Mouse (Mus musculus): ENCODE results near the gene Birc5. TPM values are rescaled to one million over a fixed set of nuclear protein-coding genes. Genes with fewer than 3 reads are reported as not detected.

The Birc5 gene
- polyA plus RNA-seq, 1 experiment from 2014 or later, result 145 TPM

- no peak for DNase-seq (ENCODE audit: low spot score)
- 76% methylated on average over 6 of the region's 6 CpGs for whole genome bisulfite sequencing
- Histone ChIP-seq H3K9me3 (replicated peaks; ENCODE audit: control insufficient read depth, low read length) (no peaks in the 10 kb centered on the region), H3K9ac (ENCODE audit: low read length) (no peak overlapping the region), H3K27me3 (replicated peaks; ENCODE audit: control insufficient read depth, insufficient read depth, low read length) (0 out of 2 replicates have a peak, but pooled peaks cover 4% of the 10 kb centered on the region), H3K4me3 (ENCODE audit: low read depth, low read length) (no peak overlapping the region), H3K4me1 (ENCODE audit: control insufficient read depth, insufficient read depth, low read length) (peaks cover 10% of the 10 kb centered on the region; the same call in 1 of the 2 replicates), H3K36me3 (ENCODE audit: control insufficient read depth, insufficient read depth, low read length) (no peaks in the 10 kb centered on the region), H3K4me2 (ENCODE audit: low read length) (no peak overlapping the region), H3K27ac (ENCODE audit: low read depth, low read length) (no peak overlapping the region)
- no peak for ATAC-seq
Measured at GRCm38 (mm10) chr11:117879676-117880075, 30.6 kb downstream of the Birc5 start.

GRCm38 (mm10) chr11:117880336-117880976 is 31.4 kb downstream of the Birc5 start:
- 87% methylated on average over 9 of the region's 9 CpGs for WGBS
- no peak for DNase-seq (ENCODE audit: low spot score)

GRCm38 (mm10) chr11:117880977-117881358 is 31.9 kb downstream of the Birc5 start:
- H3K9ac ChIP-seq (ENCODE audit: low read length), result no peak overlapping the region
- no peaks in the 10 kb centered on the region for H3K36me3 ChIP-seq (ENCODE audit: control insufficient read depth, insufficient read depth, low read length)
- H3K4me2 ChIP-seq (ENCODE audit: low read length), result no peak overlapping the region
- DNase-seq (ENCODE audit: low spot score), result no peak
- peaks cover 10% of the 10 kb centered on the region; the same call in 1 of the 2 replicates for H3K4me1 ChIP-seq (ENCODE audit: control insufficient read depth, insufficient read depth, low read length)
- 89% methylated on average over 6 of the region's 6 CpGs for WGBS
- no peak overlapping the region for H3K27ac ChIP-seq (ENCODE audit: low read depth, low read length)
- ATAC-seq, result no peak
- 0 out of 2 replicates have a peak, but pooled peaks cover 6% of the 10 kb centered on the region for H3K27me3 ChIP-seq (replicated peaks; ENCODE audit: control insufficient read depth, insufficient read depth, low read length)
- no peak overlapping the region for H3K4me3 ChIP-seq (ENCODE audit: low read depth, low read length)
- H3K9me3 ChIP-seq (replicated peaks; ENCODE audit: control insufficient read depth, low read length), result no peaks in the 10 kb centered on the region

More at GRCm38 (mm10) chr11:117880336-117880976, 31.4 kb downstream of the Birc5 start:
- no peak overlapping the region for H3K9ac ChIP-seq (ENCODE audit: low read length)
- no peaks in the 10 kb centered on the region for H3K9me3 ChIP-seq (replicated peaks; ENCODE audit: control insufficient read depth, low read length)
- no peak overlapping the region for H3K4me3 ChIP-seq (ENCODE audit: low read depth, low read length)
- H3K27ac ChIP-seq (ENCODE audit: low read depth, low read length), result no peak overlapping the region
- 0 out of 2 replicates have a peak, but pooled peaks cover 6% of the 10 kb centered on the region for H3K27me3 ChIP-seq (replicated peaks; ENCODE audit: control insufficient read depth, insufficient read depth, low read length)
- peaks cover 10% of the 10 kb centered on the region; the same call in 1 of the 2 replicates for H3K4me1 ChIP-seq (ENCODE audit: control insufficient read depth, insufficient read depth, low read length)
- H3K4me2 ChIP-seq (ENCODE audit: low read length), result no peak overlapping the region
- ATAC-seq, result no peak
- no peaks in the 10 kb centered on the region for H3K36me3 ChIP-seq (ENCODE audit: control insufficient read depth, insufficient read depth, low read length)

- Histone ChIP-seq H3K27me3 (replicated peaks; ENCODE audit: control insufficient read depth, insufficient read depth, low read length) (peaks cover 14% of the 10 kb centered on the region; the same call in 1 of the 2 replicates), H3K4me2 (ENCODE audit: low read length) (no peak overlapping the region), H3K4me1 (ENCODE audit: control insufficient read depth, insufficient read depth, low read length) (peaks cover 10% of the 10 kb centered on the region; the same call in 1 of the 2 replicates), H3K9ac (ENCODE audit: low read length) (no peak overlapping the region), H3K4me3 (ENCODE audit: low read depth, low read length) (no peak overlapping the region), H3K9me3 (replicated peaks; ENCODE audit: control insufficient read depth, low read length) (no peaks in the 10 kb centered on the region), H3K27ac (ENCODE audit: low read depth, low read length) (no peak overlapping the region), H3K36me3 (ENCODE audit: control insufficient read depth, insufficient read depth, low read length) (no peaks in the 10 kb centered on the region)
- DNase-seq (ENCODE audit: low spot score) (no peak), ATAC-seq (no peak)
- 10% methylated on average over 8 of the region's 8 CpGs for WGBS
Measured at GRCm38 (mm10) chr11:117881787-117882186, 32.7 kb downstream of the Birc5 start.

- no peak overlapping the region for H3K9ac ChIP-seq (ENCODE audit: low read length)
- 73% methylated on average over 1 of the region's 1 CpGs for WGBS
- peaks cover 15% of the 10 kb centered on the region; the same call in 1 of the 2 replicates for H3K27me3 ChIP-seq (replicated peaks; ENCODE audit: control insufficient read depth, insufficient read depth, low read length)
- H3K4me3 ChIP-seq (ENCODE audit: low read depth, low read length), result no peak overlapping the region
- no peaks in the 10 kb centered on the region for H3K36me3 ChIP-seq (ENCODE audit: control insufficient read depth, insufficient read depth, low read length)
- no peak overlapping the region for H3K4me2 ChIP-seq (ENCODE audit: low read length)
- H3K4me1 ChIP-seq (ENCODE audit: control insufficient read depth, insufficient read depth, low read length), result peaks cover 10% of the 10 kb centered on the region; the same call in 1 of the 2 replicates
- ATAC-seq (no peak), DNase-seq (ENCODE audit: low spot score) (no peak)
- no peak overlapping the region for H3K27ac ChIP-seq (ENCODE audit: low read depth, low read length)
- no peaks in the 10 kb centered on the region for H3K9me3 ChIP-seq (replicated peaks; ENCODE audit: control insufficient read depth, low read length)
Measured at GRCm38 (mm10) chr11:117882208-117882607, 33.2 kb downstream of the Birc5 start.

GRCm38 (mm10) chr11:117886000-117886399 is 36.9 kb downstream of the Birc5 start:
- no peaks in the 10 kb centered on the region for H3K36me3 ChIP-seq (ENCODE audit: control insufficient read depth, insufficient read depth, low read length)
- WGBS, result 70% methylated on average over 5 of the region's 5 CpGs
- no peak for ATAC-seq
- peaks cover 39% of the 10 kb centered on the region for H3K27me3 ChIP-seq (replicated peaks; ENCODE audit: control insufficient read depth, insufficient read depth, low read length)
- H3K27ac ChIP-seq (ENCODE audit: low read depth, low read length), result no peak overlapping the region
- H3K4me1 ChIP-seq (ENCODE audit: control insufficient read depth, insufficient read depth, low read length), result peaks cover 27% of the 10 kb centered on the region
- no peak overlapping the region for H3K4me2 ChIP-seq (ENCODE audit: low read length)
- no peak overlapping the region for H3K9ac ChIP-seq (ENCODE audit: low read length)
- no peaks in the 10 kb centered on the region for H3K9me3 ChIP-seq (replicated peaks; ENCODE audit: control insufficient read depth, low read length)
- H3K4me3 ChIP-seq (ENCODE audit: low read depth, low read length), result no peak overlapping the region
- no peak for DNase-seq (ENCODE audit: low spot score)

GRCm38 (mm10) chr11:117888168-117888852 is 39.3 kb downstream of the Birc5 start:
- no peak for DNase-seq (ENCODE audit: low spot score)
- no peak for ATAC-seq
- peak overlapping the region; percentile 41 for H3K9ac ChIP-seq (ENCODE audit: low read length)

GRCm38 (mm10) chr11:117888853-117889822 is 40.1 kb downstream of the Birc5 start:
- Histone ChIP-seq H3K36me3 (ENCODE audit: control insufficient read depth, insufficient read depth, low read length) (no peaks in the 10 kb centered on the region), H3K27ac (ENCODE audit: low read depth, low read length) (peak overlapping the region; percentile 49), H3K4me3 (ENCODE audit: low read depth, low read length) (peak overlapping the region; percentile 13; the same call in 1 of the 2 replicates), H3K27me3 (replicated peaks; ENCODE audit: control insufficient read depth, insufficient read depth, low read length) (peaks cover 60% of the 10 kb centered on the region), H3K9me3 (replicated peaks; ENCODE audit: control insufficient read depth, low read length) (no peaks in the 10 kb centered on the region), H3K4me1 (ENCODE audit: control insufficient read depth, insufficient read depth, low read length) (peaks cover 29% of the 10 kb centered on the region), H3K9ac (ENCODE audit: low read length) (peak overlapping the region; percentile 41), H3K4me2 (ENCODE audit: low read length) (peak overlapping the region; percentile 47)
- WGBS, result 1% methylated on average over 33 of the region's 33 CpGs
- DNase-seq (ENCODE audit: low spot score), result peak; percentile 48
- ATAC-seq, result peak; percentile 40; the same call in 1 of the 2 replicates

More at GRCm38 (mm10) chr11:117888168-117888852, 39.3 kb downstream of the Birc5 start:
- Histone ChIP-seq H3K4me2 (ENCODE audit: low read length) (peak overlapping the region; percentile 47), H3K27me3 (replicated peaks; ENCODE audit: control insufficient read depth, insufficient read depth, low read length) (peaks cover 57% of the 10 kb centered on the region), H3K36me3 (ENCODE audit: control insufficient read depth, insufficient read depth, low read length) (no peaks in the 10 kb centered on the region), H3K4me3 (ENCODE audit: low read depth, low read length) (no peak overlapping the region), H3K9me3 (replicated peaks; ENCODE audit: control insufficient read depth, low read length) (no peaks in the 10 kb centered on the region), H3K4me1 (ENCODE audit: control insufficient read depth, insufficient read depth, low read length) (peaks cover 29% of the 10 kb centered on the region), H3K27ac (ENCODE audit: low read depth, low read length) (no peak overlapping the region)
- 9% methylated on average over 20 of the region's 20 CpGs for WGBS
